Mouse (Mus musculus): ENCODE results near the gene Ppm1g. TPM values are rescaled to one million over a fixed set of nuclear protein-coding genes. Genes with fewer than 3 reads are reported as not detected.
A peak's percentile ranks its signal among the peaks of the same experiment; 100 is the strongest.

Gene Ppm1g
- polyA plus RNA-seq, 1 experiment from 2014 or later: 162 TPM

DNA sequence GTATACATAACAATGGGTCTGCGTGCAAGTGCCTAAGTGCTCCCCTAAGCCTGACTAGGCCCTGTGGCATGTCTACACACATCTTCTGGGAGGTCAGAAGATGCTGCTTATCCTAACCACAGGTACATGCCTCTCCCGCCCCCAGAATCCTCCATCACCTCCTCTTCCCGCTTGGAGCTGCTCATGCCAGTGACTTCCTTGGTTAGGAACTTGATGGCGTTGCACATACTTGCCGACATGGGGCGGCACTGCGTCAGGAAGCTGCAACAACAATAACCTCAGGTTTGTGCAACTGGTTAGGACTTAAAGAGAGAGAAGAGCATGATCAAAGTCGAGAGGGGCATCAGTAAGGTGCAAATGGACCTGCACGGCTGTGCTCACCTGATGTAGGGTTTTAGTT is 30.3 kb downstream of the Ppm1g start:
- H3K36me3 ChIP-seq (ENCODE audit: control insufficient read depth, insufficient read depth, low read length): peaks cover 20% of the 10 kb centered on the region
- H3K9me3 ChIP-seq (ENCODE audit: control insufficient read depth, low read length): no peaks in the 10 kb centered on the region
- DNase-seq (ENCODE audit: low spot score): no peak
- WGBS: 92% methylated on average over 9 of the region's 9 CpGs
- no peak overlapping the region for H3K4me3 ChIP-seq (ENCODE audit: low read depth, low read length)
- no peak overlapping the region for H3K4me2 ChIP-seq (ENCODE audit: low read depth)
- peaks cover 11% of the 10 kb centered on the region for H3K4me1 ChIP-seq (ENCODE audit: control insufficient read depth, insufficient read depth, low read length)
- H3K27me3 ChIP-seq (ENCODE audit: control insufficient read depth, insufficient read depth, low read length): no peaks in the 10 kb centered on the region
- no peak for ATAC-seq (ENCODE audit: insufficient read depth, low FRiP score, low TSS enrichment)
- no peak overlapping the region for H3K27ac ChIP-seq (ENCODE audit: low read depth, low read length)
- no peak overlapping the region for H3K9ac ChIP-seq (ENCODE audit: low read length)

DNA sequence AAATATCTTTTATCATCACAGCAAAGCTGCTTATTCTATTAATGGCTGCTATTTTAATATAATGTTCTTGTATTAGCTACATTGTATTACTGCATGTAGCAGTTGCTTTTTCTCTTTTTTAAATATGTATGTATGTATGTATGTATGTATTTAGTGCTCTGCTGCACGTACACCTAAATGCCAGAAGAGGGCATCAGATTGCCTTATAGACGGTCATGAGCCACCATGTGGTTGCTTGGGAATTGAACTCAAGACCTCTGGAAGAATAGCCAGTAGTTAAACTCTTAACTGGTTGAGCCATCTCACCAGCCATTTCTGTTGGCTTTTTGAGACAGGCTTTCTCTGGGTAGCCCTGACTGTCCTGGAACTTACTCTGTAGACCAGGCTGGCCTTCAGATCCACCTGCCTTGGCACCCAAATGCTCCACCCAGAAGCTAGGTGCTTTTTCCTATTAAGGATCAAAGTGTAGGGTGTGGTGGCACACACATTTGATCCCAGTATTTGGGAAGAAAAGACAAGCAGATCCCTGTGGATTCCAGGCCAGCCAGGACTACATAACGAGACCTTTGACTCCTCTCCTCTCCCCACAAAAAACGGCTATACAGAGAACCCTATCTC is 32.2 kb downstream of the Ppm1g start:
- 84% methylated on average over 4 of the region's 4 CpGs for WGBS
- Histone ChIP-seq H3K4me2 (ENCODE audit: low read depth) (no peak overlapping the region), H3K4me1 (ENCODE audit: control insufficient read depth, insufficient read depth, low read length) (peaks cover 6% of the 10 kb centered on the region), H3K4me3 (ENCODE audit: low read depth, low read length) (no peak overlapping the region), H3K9ac (ENCODE audit: low read length) (no peak overlapping the region), H3K36me3 (ENCODE audit: control insufficient read depth, insufficient read depth, low read length) (peaks cover 20% of the 10 kb centered on the region), H3K27me3 (ENCODE audit: control insufficient read depth, insufficient read depth, low read length) (no peaks in the 10 kb centered on the region), H3K9me3 (ENCODE audit: control insufficient read depth, low read length) (no peaks in the 10 kb centered on the region), H3K27ac (ENCODE audit: low read depth, low read length) (no peak overlapping the region)
- DNase-seq (ENCODE audit: low spot score) (no peak), ATAC-seq (ENCODE audit: insufficient read depth, low FRiP score, low TSS enrichment) (no peak)

DNA sequence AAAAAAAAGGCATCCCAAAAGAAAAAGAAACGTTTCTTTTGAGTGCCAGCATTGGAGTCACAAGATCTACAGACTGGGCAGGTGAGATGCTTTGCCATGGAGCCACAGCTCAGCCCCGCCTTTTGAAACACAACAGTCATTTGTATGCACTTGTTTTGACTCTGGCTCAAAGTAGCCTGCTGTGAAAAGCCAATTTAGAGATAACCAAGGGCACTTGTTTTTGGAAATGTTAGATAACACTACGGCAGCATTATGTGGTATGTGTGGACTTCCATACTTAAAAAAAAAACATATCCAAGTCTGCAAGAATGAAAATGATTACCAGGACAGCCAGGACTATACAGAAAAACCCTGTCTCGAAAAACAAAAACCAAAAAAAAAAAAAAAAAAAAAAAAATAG is 36.8 kb downstream of the Ppm1g start:
- Histone ChIP-seq H3K27ac (ENCODE audit: low read depth, low read length) (no peak overlapping the region), H3K4me1 (ENCODE audit: control insufficient read depth, insufficient read depth, low read length) (peaks cover 3% of the 10 kb centered on the region; the same call in 1 of the 2 replicates), H3K36me3 (ENCODE audit: control insufficient read depth, insufficient read depth, low read length) (peaks cover 10% of the 10 kb centered on the region), H3K4me2 (ENCODE audit: low read depth) (no peak overlapping the region), H3K4me3 (ENCODE audit: low read depth, low read length) (no peak overlapping the region), H3K9ac (ENCODE audit: low read length) (no peak overlapping the region), H3K9me3 (ENCODE audit: control insufficient read depth, low read length) (no peaks in the 10 kb centered on the region), H3K27me3 (ENCODE audit: control insufficient read depth, insufficient read depth, low read length) (no peaks in the 10 kb centered on the region)
- WGBS: 65% methylated on average over 4 of the region's 4 CpGs
- no peak for ATAC-seq (ENCODE audit: insufficient read depth, low FRiP score, low TSS enrichment)
- DNase-seq (ENCODE audit: low spot score): no peak

DNA sequence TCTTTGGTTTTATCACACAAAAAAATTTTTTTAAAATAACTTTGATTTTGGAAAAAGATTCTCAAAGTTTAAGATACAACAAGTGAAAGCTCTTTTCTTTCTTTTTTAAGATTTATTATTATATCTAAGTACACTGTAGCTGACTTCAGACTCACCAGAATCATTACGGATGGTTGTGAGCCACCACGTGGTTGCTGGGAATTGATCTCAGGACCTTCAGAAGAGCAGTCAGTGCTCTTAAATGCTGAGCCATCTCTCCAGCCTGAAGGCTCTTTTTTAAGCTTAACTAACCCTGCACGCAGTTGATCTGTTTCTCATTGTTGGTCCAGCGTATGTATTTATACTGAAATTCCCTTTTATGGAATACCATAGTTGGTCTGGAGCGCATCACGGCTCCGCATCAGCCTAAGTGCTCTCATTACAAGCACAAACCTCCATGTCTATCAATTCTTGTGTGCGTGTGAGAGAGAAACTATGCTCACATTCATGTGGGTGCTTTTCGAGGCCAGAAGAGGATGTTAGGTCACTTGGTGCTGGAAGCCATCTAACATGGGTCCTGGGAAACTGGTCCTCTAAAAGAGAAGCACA is 39.2 kb downstream of the Ppm1g start:
- WGBS: 93% methylated on average over 9 of the region's 9 CpGs
- H3K9ac ChIP-seq (ENCODE audit: low read length): no peak overlapping the region
- no peaks in the 10 kb centered on the region for H3K27me3 ChIP-seq (ENCODE audit: control insufficient read depth, insufficient read depth, low read length)
- H3K4me2 ChIP-seq (ENCODE audit: low read depth): no peak overlapping the region
- H3K27ac ChIP-seq (ENCODE audit: low read depth, low read length): no peak overlapping the region
- ATAC-seq (ENCODE audit: insufficient read depth, low FRiP score, low TSS enrichment) (no peak), DNase-seq (ENCODE audit: low spot score) (no peak)
- no peaks in the 10 kb centered on the region for H3K9me3 ChIP-seq (ENCODE audit: control insufficient read depth, low read length)
- no peaks in the 10 kb centered on the region for H3K36me3 ChIP-seq (ENCODE audit: control insufficient read depth, insufficient read depth, low read length)
- peaks cover 4% of the 10 kb centered on the region; the same call in 1 of the 2 replicates for H3K4me1 ChIP-seq (ENCODE audit: control insufficient read depth, insufficient read depth, low read length)
- no peak overlapping the region for H3K4me3 ChIP-seq (ENCODE audit: low read depth, low read length)

DNA sequence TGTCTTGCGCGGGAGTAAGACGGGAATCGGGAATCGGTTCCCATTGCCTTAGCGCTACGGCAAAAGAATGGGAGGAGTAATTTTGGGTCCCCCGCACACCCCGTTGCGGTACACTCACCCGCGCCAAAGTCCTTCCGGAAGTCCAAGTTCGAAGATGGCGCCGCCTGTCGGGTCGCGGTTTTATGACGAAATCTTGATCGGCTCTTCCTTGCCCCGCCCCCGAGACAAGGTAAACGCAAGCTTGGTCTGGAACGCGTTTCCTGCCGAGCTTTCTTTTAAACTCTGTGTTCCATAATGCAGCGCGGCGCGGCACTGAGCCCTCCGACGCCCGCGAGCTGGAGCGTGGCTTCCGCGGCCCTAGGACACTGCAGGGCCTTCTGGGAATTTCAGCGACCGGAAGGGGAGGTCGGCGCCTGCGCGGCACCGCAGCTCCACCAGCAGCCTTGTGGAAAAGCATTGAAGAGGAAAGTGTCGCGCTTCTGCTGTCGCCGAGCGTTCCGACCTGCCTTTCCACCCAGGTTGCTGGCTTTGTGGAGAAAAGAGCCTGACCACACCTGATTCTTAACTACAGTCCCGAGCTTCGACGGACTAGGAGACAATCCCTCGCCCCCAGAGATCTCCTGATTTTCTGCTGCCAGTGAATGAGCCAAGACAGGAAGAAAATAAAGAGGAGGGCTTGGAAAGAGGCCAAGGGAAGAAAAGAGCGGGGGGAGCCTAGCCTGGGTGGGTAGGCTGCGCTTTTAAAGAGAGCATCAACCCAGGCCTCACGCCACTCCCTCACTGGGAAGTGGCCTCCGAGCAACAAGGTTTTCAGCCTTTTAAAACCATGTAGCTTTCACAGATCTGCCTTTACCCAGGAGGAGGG is 40.5 kb downstream of the Ppm1g start, which contains the start of the genes Gm29609 and Gtf3c2:
Gm29609 (minus strand) TSS at position 146 of the 865 bp plus-strand sequence.
Gtf3c2 (minus strand) TSS at position 379 of the 865 bp plus-strand sequence.
- H3K4me3 ChIP-seq (ENCODE audit: low read depth, low read length): peak within 1 kb of the TSS; percentile 67
- DNase-seq (ENCODE audit: low spot score): peak; percentile 95
- WGBS: under 1% methylated on average over 59 of the region's 59 CpGs
- H3K4me1 ChIP-seq (ENCODE audit: control insufficient read depth, insufficient read depth, low read length): peaks cover 4% of the 10 kb centered on the region; the same call in 1 of the 2 replicates
- peak; percentile 92 for ATAC-seq (ENCODE audit: insufficient read depth, low FRiP score, low TSS enrichment)
- peak within 1 kb of the TSS; percentile 94 for H3K27ac ChIP-seq (ENCODE audit: low read depth, low read length)
- H3K36me3 ChIP-seq (ENCODE audit: control insufficient read depth, insufficient read depth, low read length): no peaks in the 10 kb centered on the region
- peak within 1 kb of the TSS; percentile 77 for H3K4me2 ChIP-seq (ENCODE audit: low read depth)
- H3K27me3 ChIP-seq (ENCODE audit: control insufficient read depth, insufficient read depth, low read length): no peaks in the 10 kb centered on the region
- H3K9me3 ChIP-seq (ENCODE audit: control insufficient read depth, low read length): no peaks in the 10 kb centered on the region
- peak within 1 kb of the TSS; percentile 69 for H3K9ac ChIP-seq (ENCODE audit: low read length)

DNA sequence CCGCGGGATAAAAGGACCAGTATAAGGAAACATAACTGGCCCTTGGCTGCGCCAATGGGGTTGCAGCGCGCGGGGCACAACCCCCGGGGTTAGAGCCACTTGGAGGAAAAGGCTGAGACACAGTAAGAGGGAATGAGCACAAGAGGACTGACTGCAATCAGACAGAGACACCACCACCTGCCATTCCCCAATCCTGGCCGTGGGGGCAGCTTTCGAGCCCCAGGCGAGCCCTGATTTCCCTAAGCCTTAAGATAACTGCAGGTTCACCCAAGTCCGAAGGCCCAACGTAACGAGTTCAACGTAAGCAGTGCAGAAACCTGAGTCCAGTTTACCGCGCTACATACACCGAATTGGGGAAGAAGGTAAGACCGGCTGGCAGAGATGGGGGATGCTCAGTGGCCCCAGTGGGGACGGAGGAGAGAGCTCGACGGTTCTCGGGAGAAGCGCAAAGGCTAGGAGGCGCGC is 41.2 kb downstream of the Ppm1g start:
- Histone ChIP-seq H3K27ac (ENCODE audit: low read depth, low read length) (peak overlapping the region; percentile 94), H3K4me1 (ENCODE audit: control insufficient read depth, insufficient read depth, low read length) (peaks cover 4% of the 10 kb centered on the region; the same call in 1 of the 2 replicates), H3K9me3 (ENCODE audit: control insufficient read depth, low read length) (no peaks in the 10 kb centered on the region), H3K9ac (ENCODE audit: low read length) (peak overlapping the region; percentile 69), H3K4me3 (ENCODE audit: low read depth, low read length) (peak overlapping the region; percentile 67), H3K4me2 (ENCODE audit: low read depth) (peak overlapping the region; percentile 71), H3K36me3 (ENCODE audit: control insufficient read depth, insufficient read depth, low read length) (no peaks in the 10 kb centered on the region), H3K27me3 (ENCODE audit: control insufficient read depth, insufficient read depth, low read length) (no peaks in the 10 kb centered on the region)
- DNase-seq (ENCODE audit: low spot score): peak; percentile 55
- under 1% methylated on average over 25 of the region's 25 CpGs for WGBS
- ATAC-seq (ENCODE audit: insufficient read depth, low FRiP score, low TSS enrichment): peak; percentile 67; the same call in 1 of the 2 replicates

DNA sequence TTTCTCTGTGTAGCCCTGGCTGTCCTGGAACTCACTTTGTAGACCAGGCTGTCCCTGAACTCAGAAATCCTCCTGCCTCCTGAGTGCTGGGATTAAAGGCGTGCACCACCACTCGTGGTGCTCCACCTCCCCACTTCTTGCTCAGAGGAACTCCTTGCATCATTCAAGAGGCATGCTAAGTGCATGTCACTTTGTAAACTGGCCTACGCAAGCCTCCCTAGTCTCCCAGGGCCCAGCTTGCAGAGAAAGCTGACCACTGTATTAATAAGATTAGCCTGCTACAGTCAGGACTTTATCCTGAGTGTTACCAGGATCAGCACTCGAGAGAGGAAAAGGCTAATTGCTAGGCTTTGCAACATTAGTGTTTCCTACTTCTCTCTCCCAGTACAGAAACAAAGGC is 51.9 kb downstream of the Ppm1g start:
- DNase-seq (ENCODE audit: low spot score): no peak
- Histone ChIP-seq H3K4me3 (ENCODE audit: low read depth, low read length) (no peak overlapping the region), H3K27me3 (ENCODE audit: control insufficient read depth, insufficient read depth, low read length) (no peaks in the 10 kb centered on the region), H3K4me1 (ENCODE audit: control insufficient read depth, insufficient read depth, low read length) (no peaks in the 10 kb centered on the region), H3K4me2 (ENCODE audit: low read depth) (no peak overlapping the region), H3K9ac (ENCODE audit: low read length) (no peak overlapping the region), H3K36me3 (ENCODE audit: control insufficient read depth, insufficient read depth, low read length) (peaks cover 38% of the 10 kb centered on the region), H3K27ac (ENCODE audit: low read depth, low read length) (no peak overlapping the region), H3K9me3 (ENCODE audit: control insufficient read depth, low read length) (no peaks in the 10 kb centered on the region)
- no peak for ATAC-seq (ENCODE audit: insufficient read depth, low FRiP score, low TSS enrichment)
- WGBS: 93% methylated on average over 4 of the region's 4 CpGs

DNA sequence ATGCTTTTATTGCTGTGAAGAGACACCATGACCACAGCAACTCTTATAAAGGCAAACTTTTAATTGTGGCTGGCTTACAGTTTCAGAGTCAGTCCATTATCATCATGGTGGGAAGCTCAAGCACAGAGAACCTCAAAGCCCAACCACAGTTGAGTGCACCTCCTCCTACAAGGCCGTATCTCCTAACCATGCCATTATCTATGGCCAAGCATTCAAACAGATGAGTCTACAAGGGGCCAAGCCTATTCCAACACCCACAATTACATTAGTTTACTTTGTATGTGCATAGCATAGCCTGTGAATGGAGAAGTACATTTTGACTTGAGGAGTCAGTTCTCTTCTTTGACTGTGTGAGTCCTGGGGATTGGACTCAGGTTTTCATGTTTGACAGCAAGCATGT is 55.6 kb downstream of the Ppm1g start:
- Histone ChIP-seq H3K4me1 (ENCODE audit: control insufficient read depth, insufficient read depth, low read length) (no peaks in the 10 kb centered on the region), H3K4me3 (ENCODE audit: low read depth, low read length) (no peak overlapping the region), H3K27ac (ENCODE audit: low read depth, low read length) (no peak overlapping the region), H3K9ac (ENCODE audit: low read length) (no peak overlapping the region), H3K27me3 (ENCODE audit: control insufficient read depth, insufficient read depth, low read length) (no peaks in the 10 kb centered on the region), H3K36me3 (ENCODE audit: control insufficient read depth, insufficient read depth, low read length) (peaks cover 35% of the 10 kb centered on the region), H3K4me2 (ENCODE audit: low read depth) (no peak overlapping the region), H3K9me3 (ENCODE audit: control insufficient read depth, low read length) (no peaks in the 10 kb centered on the region)
- DNase-seq (ENCODE audit: low spot score): no peak
- ATAC-seq (ENCODE audit: insufficient read depth, low FRiP score, low TSS enrichment): no peak
- 90% methylated on average over 1 of the region's 1 CpGs for whole genome bisulfite sequencing
